Mouse (Mus musculus) cerebellum, adult 2 months (tissue): ENCODE data around the gene Garnl3. TPM values are rescaled to one million over a fixed set of nuclear protein-coding genes. Genes with fewer than 3 reads are reported as not detected.
A peak's percentile ranks its signal among the peaks of the same experiment; 100 is the strongest.

ENCODE experiments used
- DNase-seq, 2 experiments: peaks; one replicate each; pipeline ENCODE4 v3.0.0; 2021
- H3K27ac ChIP-seq: fragments of 200-500 bp; 2 replicates; pipeline ENCODE4 v1.5.1; 2012; ENCODE audit warnings: low read length, control low read depth, inconsistent platforms; ENCODE audit not compliant: insufficient read depth
- H3K27me3 ChIP-seq: fragments of 200-500 bp; 2 replicates; pipeline ENCODE4 v1.6.1; 2012; ENCODE audit warnings: inconsistent platforms, mild to moderate bottlenecking, low read length, moderate library complexity; ENCODE audit not compliant: control insufficient read depth, insufficient read depth
- H3K4me1 ChIP-seq: fragments of 200-500 bp; 2 replicates; pipeline ENCODE4 v1.6.1; 2011; ENCODE audit warnings: low read length; ENCODE audit not compliant: control insufficient read depth, insufficient read depth
- H3K4me3 ChIP-seq: fragments of 200-500 bp; replicated peaks from 2 replicates; pipeline ENCODE3; 2011; ENCODE audit warnings: mild to moderate bottlenecking, low read depth, low read length, control low read depth; ENCODE audit not compliant: insufficient read depth
- CTCF ChIP-seq: fragments of 200-500 bp; IDR thresholded peaks from 2 replicates; pipeline ENCODE4 v1.5.1; 2011; ENCODE audit warnings: low read depth, mild to moderate bottlenecking, control low read depth, low read length, moderate library complexity, borderline replicate concordance; ENCODE audit not compliant: insufficient read depth
- POLR2A ChIP-seq: fragments of 200-500 bp; IDR thresholded peaks from 2 replicates; pipeline ENCODE4 v1.6.1; 2011; ENCODE audit warnings: low read length, control low read depth, borderline replicate concordance; ENCODE audit not compliant: insufficient read depth
- WGBS: fragments of 180-500 bp; shearing (Covaris S2); methylation state at CpG from one replicate; pipeline ENCODE4 v1.1.7; 2018; 5-methylcytosine and 5-hydroxymethylcytosine counted together
- polyA plus RNA-seq: library from polyadenylated mRNA; depleted of rRNA; stranded (reverse); fragments of >200 nt; gene quantifications from 2 replicates; pipeline ENCODE4 v1.2.3, GENCODE M21; 2012

The Garnl3 gene
- polyA plus RNA-seq, 1 experiment = 120 TPM

GRCm38 (mm10) chr2:32969326-32969725 is 162.1 kb downstream of the Garnl3 start:
- Histone ChIP-seq H3K27ac (no peak overlapping the region), H3K27me3 (no peaks in the 10 kb centered on the region), H3K4me3 (no peak overlapping the region), H3K4me1 (peaks cover 19% of the 10 kb centered on the region)
- no peak for DNase-seq
- WGBS = 86% methylated on average over 8 of the region's 8 CpGs
- no peak for TF ChIP-seq CTCF

GRCm38 (mm10) chr2:32968024-32968614 is 163.3 kb downstream of the Garnl3 start:
- no peak for TF ChIP-seq POLR2A
- no peak for TF ChIP-seq CTCF
- H3K4me1 ChIP-seq = peaks cover 11% of the 10 kb centered on the region
- H3K4me3 ChIP-seq = no peak overlapping the region
- H3K27me3 ChIP-seq = no peaks in the 10 kb centered on the region
- peak overlapping the region; percentile 88 for H3K27ac ChIP-seq
- WGBS = 17% methylated on average over 9 of the region's 9 CpGs
- DNase-seq = peak; percentile 29 to 33

- Histone ChIP-seq H3K4me1 (peaks cover 11% of the 10 kb centered on the region), H3K4me3 (peak overlapping the region; percentile 78), H3K27me3 (no peaks in the 10 kb centered on the region), H3K27ac (peak overlapping the region; percentile 88)
- under 1% methylated on average over 55 of the region's 55 CpGs for WGBS
- TF ChIP-seq POLR2A (peak; percentile 97), CTCF (peak; percentile 70)
- peak; percentile 90 to 91 for DNase-seq
Observed at GRCm38 (mm10) chr2:32966689-32967631, 164.5 kb downstream of the Garnl3 start.

- Histone ChIP-seq H3K27me3 (no peaks in the 10 kb centered on the region), H3K27ac (peak overlapping the region; percentile 48), H3K4me1 (peaks cover 11% of the 10 kb centered on the region), H3K4me3 (peak overlapping the region; percentile 78)
- WGBS = 10% methylated on average over 13 of the region's 13 CpGs
- TF ChIP-seq CTCF (no peak), POLR2A (no peak)
- DNase-seq = no peak
Observed at GRCm38 (mm10) chr2:32966184-32966688, 165.2 kb downstream of the Garnl3 start.

- no peak overlapping the region for H3K4me3 ChIP-seq
- no peak for TF ChIP-seq POLR2A
- no peak for TF ChIP-seq CTCF
- no peak overlapping the region for H3K27ac ChIP-seq
Observed at GRCm38 (mm10) chr2:32965511-32966183, 165.8 kb downstream of the Garnl3 start.

GRCm38 (mm10) chr2:32964659-32965457 is 166.6 kb downstream of the Garnl3 start:
- Histone ChIP-seq H3K27ac (no peak overlapping the region), H3K4me3 (no peak overlapping the region), H3K4me1 (peaks cover 17% of the 10 kb centered on the region), H3K27me3 (no peaks in the 10 kb centered on the region)
- WGBS = 49% methylated on average over 10 of the region's 10 CpGs
- TF ChIP-seq POLR2A (no peak), CTCF (no peak)
- DNase-seq = no peak

More at GRCm38 (mm10) chr2:32965511-32966183, 165.8 kb downstream of the Garnl3 start:
- 29% methylated on average over 7 of the region's 7 CpGs for WGBS
- Histone ChIP-seq H3K27me3 (no peaks in the 10 kb centered on the region), H3K4me1 (peaks cover 14% of the 10 kb centered on the region)
- no peak for DNase-seq

- Histone ChIP-seq H3K4me3 (no peak overlapping the region), H3K27me3 (no peaks in the 10 kb centered on the region), H3K4me1 (peaks cover 17% of the 10 kb centered on the region), H3K27ac (no peak overlapping the region)
- DNase-seq = no peak
- TF ChIP-seq POLR2A = no peak
- TF ChIP-seq CTCF = no peak
- WGBS = 79% methylated on average over 1 of the region's 1 CpGs
Observed at GRCm38 (mm10) chr2:32963981-32964380, 167.5 kb downstream of the Garnl3 start.
